Mouse (Mus musculus) liver, adult 2 months (tissue): ENCODE measurements at regions not wholly inside any gene's neighbourhood (a gene's known extent, or its start where the extent isn't known, plus 50 kb on each side); places are given as distances from the start of the nearest gene placed in this dataset.

Experiments
- CTCF ChIP-seq: fragments of 200-500 bp; IDR thresholded peaks from 2 replicates; pipeline ENCODE4 v1.5.1; 2011; ENCODE audit warnings: low read depth, low read length, control low read depth
- POLR2A ChIP-seq: fragments of 200-500 bp; IDR thresholded peaks from 2 replicates; pipeline ENCODE4 v1.6.1; 2011; ENCODE audit warnings: low read length, control low read depth; ENCODE audit not compliant: insufficient read depth; ENCODE audit errors: extremely low read depth

GRCm38 (mm10) chr19:59697628-59698027, 239.5 kb downstream of the Emx2 start:
- TF ChIP-seq CTCF, result no peak
- TF ChIP-seq POLR2A, result no peak
